Mouse (Mus musculus) erythroblast, adult 5-6 weeks (primary cell): ENCODE results near the gene Pus7l. TPM values are rescaled to one million over a fixed set of nuclear protein-coding genes. Genes with fewer than 3 reads are reported as not detected.
"Not testable (repeated sequence)": the region's sequence is repeated elsewhere in the genome, so short reads cannot be mapped to it uniquely, and the experiment has no call there.

ENCODE experiments used
- ATAC-seq: replicated peaks from 2 replicates; pipeline ENCODE4 v1.8.0; 2016; ENCODE audit warnings: moderate number of reproducible peaks, mild to moderate bottlenecking, moderate TSS enrichment, inconsistent platforms; ENCODE audit not compliant: poor library complexity, low FRiP score, severe bottlenecking
- total RNA-seq, 2 experiments: library from RNA; stranded (forward) in 1 of 2; stranded (reverse) in 1 of 2; fragments of 150-400 nt in 1 of 2; fragments of 200-764, 138-1000 nt in 1 of 2; gene quantifications; 2 replicates each; pipeline versions ENCODE4 v1.2.3 to v1.2.4; 2015 to 2017; ENCODE audit warnings: low replicate concordance in 2 of 2

The Pus7l gene
- total RNA-seq, 2 experiments from 2014 or later, result 0.19 to 0.43 TPM

GRCm38 (mm10) chr15:94544052-94544636, 797 bp upstream of the Pus7l start:
- no peak for ATAC-seq

- ATAC-seq, result no peak
These were observed 559 bp downstream of the Pus7l start for GRCm38 (mm10) chr15:94542567-94543408.

GRCm38 (mm10) chr15:94539296-94539695, 4.1 kb downstream of the Pus7l start:
- no peak for ATAC-seq

- ATAC-seq, result no peak
These were observed 7.8 kb downstream of the Pus7l start for GRCm38 (mm10) chr15:94535521-94535920.

GRCm38 (mm10) chr15:94532956-94533355, 10.4 kb downstream of the Pus7l start:
- no peak for ATAC-seq

GRCm38 (mm10) chr15:94532306-94532705, 11.0 kb downstream of the Pus7l start:
- ATAC-seq, result no peak

- ATAC-seq, result no peak
These were observed 12.8 kb downstream of the Pus7l start for GRCm38 (mm10) chr15:94530519-94530918.

- no peak for ATAC-seq
These were observed 18.4 kb downstream of the Pus7l start for GRCm38 (mm10) chr15:94524956-94525355.

GRCm38 (mm10) chr15:94523251-94523650, 20.1 kb downstream of the Pus7l start:
- ATAC-seq, result no peak

- ATAC-seq, result no peak
These were observed 22.4 kb downstream of the Pus7l start for GRCm38 (mm10) chr15:94520959-94521358.

- ATAC-seq, result no peak
These were observed 23.0 kb downstream of the Pus7l start for GRCm38 (mm10) chr15:94520205-94520900.

GRCm38 (mm10) chr15:94517913-94518491, 25.3 kb downstream of the Pus7l start:
- no peak for ATAC-seq

- no peak for ATAC-seq
These were observed 39.7 kb downstream of the Pus7l start for GRCm38 (mm10) chr15:94503451-94504215.

- no peak for ATAC-seq
These were observed 44.1 kb downstream of the Pus7l start for GRCm38 (mm10) chr15:94499260-94499659.

- ATAC-seq, result no peak
These were observed 47.4 kb downstream of the Pus7l start for GRCm38 (mm10) chr15:94495936-94496335.

GRCm38 (mm10) chr15:94494445-94494844, 48.9 kb downstream of the Pus7l start:
- no peak for ATAC-seq

GRCm38 (mm10) chr15:94489433-94489832, 53.9 kb downstream of the Pus7l start:
- no peak for ATAC-seq

- not testable (repeated sequence) for ATAC-seq
These were observed 55.3 kb downstream of the Pus7l start for GRCm38 (mm10) chr15:94488028-94488427.

- no peak for ATAC-seq
These were observed 60.8 kb downstream of the Pus7l start for GRCm38 (mm10) chr15:94482555-94482954.

GRCm38 (mm10) chr15:94480792-94481191, 62.6 kb downstream of the Pus7l start:
- ATAC-seq, result no peak
